In the genomic region with DNA sequence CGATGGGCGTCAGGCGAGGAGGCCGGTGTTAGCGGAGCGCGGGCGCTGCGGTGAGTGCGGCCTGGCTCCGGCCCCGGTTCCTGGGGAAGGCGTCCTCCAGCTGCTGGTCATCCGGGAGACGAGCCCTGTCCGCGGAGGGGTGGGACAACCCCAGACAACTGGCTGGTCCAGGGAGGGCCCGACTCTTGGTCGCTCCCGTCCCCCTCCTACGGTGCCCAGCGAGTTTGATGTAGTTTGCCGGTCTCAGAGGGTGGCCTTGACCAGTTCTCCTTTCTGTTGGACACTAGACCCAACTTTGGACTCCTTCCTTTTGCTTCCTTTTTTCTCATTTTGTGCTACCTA, we compare ENCODE assay signal across 8 mouse cellular contexts. TPM values are rescaled to one million over a fixed set of nuclear protein-coding genes. Genes with fewer than 3 reads are reported as not detected.
DNase-seq lines count a peak whose midpoint lies in the region; ATAC-seq and TF ChIP-seq lines count a peak whose summit lies in the region.

No protein-coding gene starts in this region.

- peak overlapping the region; percentile 67 for H3K27ac ChIP-seq in liver, adult 2 months (replicated peaks; ENCODE audit: insufficient read depth, low read depth, low read length)
- H3K27ac ChIP-seq in embryonic facial prominence, embryonic 14.5 days (replicated peaks; ENCODE audit: low read depth, low read length): peak overlapping the region; percentile 83
- no peak overlapping the region for H3K27ac ChIP-seq in limb, embryonic 11.5 days (replicated peaks; ENCODE audit: low read depth, low read length)
- H3K27ac ChIP-seq in neural tube, embryonic 15.5 days (replicated peaks): peak overlapping the region; percentile 88

- no peaks in the 10 kb centered on the region for H3K27me3 ChIP-seq in liver, adult 2 months (ENCODE audit: control insufficient read depth, insufficient read depth, low read length)
- 0 out of 2 replicates have a peak, but pooled peaks cover 5% of the 10 kb centered on the region for H3K27me3 ChIP-seq in embryonic facial prominence, embryonic 14.5 days (replicated peaks; ENCODE audit: control insufficient read depth, insufficient read depth, low read length)
- H3K27me3 ChIP-seq in limb, embryonic 11.5 days (ENCODE audit: control insufficient read depth, insufficient read depth, low read length): no peaks in the 10 kb centered on the region
- H3K27me3 ChIP-seq in neural tube, embryonic 15.5 days (replicated peaks): peaks cover 18% of the 10 kb centered on the region

- no peak for TF ChIP-seq CTCF in liver, adult 2 months (IDR thresholded peaks at IDR 0.05; ENCODE audit: low read depth, low read length)

- DNase-seq in liver, adult 2 months (ENCODE audit: extremely low read depth, low read depth, low spot score): no peak
- DNase-seq in liver: no peak
- no peak for DNase-seq in embryonic facial prominence, embryonic 14.5 days (ENCODE audit: low spot score)
- DNase-seq in limb, embryonic 11.5 days (ENCODE audit: low spot score): no peak
- no peak for DNase-seq in cerebellum, postnatal 10 days
- no peak for DNase-seq in left cerebral cortex, adult 8-10 months (ENCODE audit: low spot score in 2 of 2)
- no peak for DNase-seq in right cerebral cortex, postnatal 36 days (ENCODE audit: low spot score in 2 of 2)

- peak overlapping the region; percentile 85 for H3K4me3 ChIP-seq in liver, adult 2 months (ENCODE audit: insufficient read depth, low read depth, low read length)
- H3K4me3 ChIP-seq in embryonic facial prominence, embryonic 14.5 days (ENCODE audit: low read depth, low read length): peak overlapping the region; percentile 92
- peak overlapping the region; percentile 81 for H3K4me3 ChIP-seq in limb, embryonic 11.5 days (ENCODE audit: low read depth, low read length)
- H3K4me3 ChIP-seq in neural tube, embryonic 15.5 days (replicated peaks): peak overlapping the region; percentile 64

- no peaks in the 10 kb centered on the region for H3K9me3 ChIP-seq in embryonic facial prominence, embryonic 14.5 days (ENCODE audit: control insufficient read depth, low read length)
- no peaks in the 10 kb centered on the region for H3K9me3 ChIP-seq in limb, embryonic 11.5 days (ENCODE audit: control insufficient read depth, low read length)
- no peaks in the 10 kb centered on the region for H3K9me3 ChIP-seq in neural tube, embryonic 15.5 days (replicated peaks)

- peaks cover 6% of the 10 kb centered on the region; the same call in 1 of the 2 replicates for H3K4me1 ChIP-seq in liver, adult 2 months (ENCODE audit: control insufficient read depth, insufficient read depth, low read length)
- 0 out of 2 replicates have a peak, but pooled peaks cover 9% of the 10 kb centered on the region for H3K4me1 ChIP-seq in embryonic facial prominence, embryonic 14.5 days (ENCODE audit: control insufficient read depth, insufficient read depth, low read length)
- no peaks in the 10 kb centered on the region for H3K4me1 ChIP-seq in limb, embryonic 11.5 days (ENCODE audit: control insufficient read depth, insufficient read depth, low read length)
- peaks cover 15% of the 10 kb centered on the region for H3K4me1 ChIP-seq in neural tube, embryonic 15.5 days

- WGBS in liver, adult 2 months: under 1% methylated on average over 23 of the region's 23 CpGs
- WGBS in embryonic facial prominence, embryonic 14.5 days: 0% methylated on average over 4 of the region's 23 CpGs
- WGBS in limb, embryonic 11.5 days: 0% methylated on average over 23 of the region's 23 CpGs
- 0% methylated on average over 23 of the region's 23 CpGs for WGBS in neural tube, embryonic 15.5 days

- peaks cover 17% of the 10 kb centered on the region; the same call in 1 of the 2 replicates for H3K79me2 ChIP-seq in liver, adult 2 months (ENCODE audit: control insufficient read depth, insufficient read depth, low read length)

- TF ChIP-seq POLR2A in liver, adult 2 months (IDR thresholded peaks at IDR 0.05; ENCODE audit: extremely low read depth, insufficient read depth, low read length): no peak

- peak overlapping the region; percentile 61 for H3K4me2 ChIP-seq in embryonic facial prominence, embryonic 14.5 days (ENCODE audit: low read depth, low read length)
- peak overlapping the region; percentile 48 for H3K4me2 ChIP-seq in limb, embryonic 11.5 days (ENCODE audit: low read depth, severe bottlenecking)
- peak overlapping the region; percentile 80 for H3K4me2 ChIP-seq in neural tube, embryonic 15.5 days

- no peaks in the 10 kb centered on the region for H3K36me3 ChIP-seq in liver, adult 2 months (ENCODE audit: control insufficient read depth, insufficient read depth, low read length)
- H3K36me3 ChIP-seq in embryonic facial prominence, embryonic 14.5 days (ENCODE audit: control insufficient read depth, insufficient read depth, low read length): no peaks in the 10 kb centered on the region
- no peaks in the 10 kb centered on the region for H3K36me3 ChIP-seq in limb, embryonic 11.5 days (ENCODE audit: control insufficient read depth, insufficient read depth, low read length)
- no peaks in the 10 kb centered on the region for H3K36me3 ChIP-seq in neural tube, embryonic 15.5 days

- H3K9ac ChIP-seq in liver, adult 2 months (ENCODE audit: low read depth, low read length): peak overlapping the region; percentile 87
- H3K9ac ChIP-seq in embryonic facial prominence, embryonic 14.5 days (ENCODE audit: low read depth, low read length): peak overlapping the region; percentile 93
- peak overlapping the region; percentile 81 for H3K9ac ChIP-seq in limb, embryonic 11.5 days (ENCODE audit: low read length)
- H3K9ac ChIP-seq in neural tube, embryonic 15.5 days (replicated peaks): peak overlapping the region; percentile 84

- peak; percentile 80 for ATAC-seq in embryonic facial prominence, embryonic 14.5 days (ENCODE audit: low read depth)
- ATAC-seq in limb, embryonic 11.5 days (ENCODE audit: insufficient number of reproducible peaks, low FRiP score, low TSS enrichment, low read depth): peak; percentile 79
- ATAC-seq in neural tube, embryonic 15.5 days (ENCODE audit: low FRiP score): peak; percentile 84

RNA-seq across cellular contexts. Expression of a gene that starts 0.3 kb away (rescaled TPM):
- total RNA-seq in liver, adult 2 months (2014; rRNA removed): 23.4 and 26.1 TPM in 2 replicates
- polyA plus RNA-seq in liver, adult 2 months (2012; rRNA removed): 12.2 and 12.5 TPM in 2 replicates
- polyA plus RNA-seq in embryonic facial prominence, embryonic 14.5 days (2014; fragmentation: Nextera tagmentation; extraction: Ambion mirVana): 42.9 and 45.8 TPM in 2 replicates
- polyA plus RNA-seq in limb, embryonic 11.5 days (2014; fragmentation: Nextera tagmentation; extraction: Ambion mirVana): 43.7 and 49.2 TPM in 2 replicates
- 30.1 and 33.2 TPM in 2 replicates for polyA plus RNA-seq in neural tube, embryonic 15.5 days (2015; fragmentation: Nextera tagmentation; extraction: Ambion mirVana)
- total RNA-seq in left cerebral cortex, adult 8-10 months (2022): 10 to 100 TPM; 48.5 to 50.3 (median 49.7) TPM

RNA-seq across cellular contexts. Expression of a gene that starts 31.3 kb away (rescaled TPM):
- total RNA-seq in liver, adult 2 months (2014; rRNA removed): 4.8 and 5.5 TPM in 2 replicates
- polyA plus RNA-seq in liver, adult 2 months (2012; rRNA removed): 4.5 and 5.5 TPM in 2 replicates
- polyA plus RNA-seq in embryonic facial prominence, embryonic 14.5 days (2014; fragmentation: Nextera tagmentation; extraction: Ambion mirVana): 43.1 and 47.9 TPM in 2 replicates
- polyA plus RNA-seq in limb, embryonic 11.5 days (2014; fragmentation: Nextera tagmentation; extraction: Ambion mirVana): 109 and 111 TPM in 2 replicates
- polyA plus RNA-seq in neural tube, embryonic 15.5 days (2015; fragmentation: Nextera tagmentation; extraction: Ambion mirVana): 36.0 and 37.1 TPM in 2 replicates
- 10 to 100 TPM; 13.8 to 19.2 (median 16.8) TPM for total RNA-seq in left cerebral cortex, adult 8-10 months (2022)
